Mouse (Mus musculus): ENCODE results near the gene Ghrhr. TPM values are rescaled to one million over a fixed set of nuclear protein-coding genes. Genes with fewer than 3 reads are reported as not detected.

The Ghrhr gene
- total RNA-seq (2014; rRNA removed) (0.09 TPM in 1 of 2 replicates, not detected in the other), polyA plus RNA-seq (2012; rRNA removed) (0.09 TPM in 1 of 2 replicates, not detected in the other)

DNA sequence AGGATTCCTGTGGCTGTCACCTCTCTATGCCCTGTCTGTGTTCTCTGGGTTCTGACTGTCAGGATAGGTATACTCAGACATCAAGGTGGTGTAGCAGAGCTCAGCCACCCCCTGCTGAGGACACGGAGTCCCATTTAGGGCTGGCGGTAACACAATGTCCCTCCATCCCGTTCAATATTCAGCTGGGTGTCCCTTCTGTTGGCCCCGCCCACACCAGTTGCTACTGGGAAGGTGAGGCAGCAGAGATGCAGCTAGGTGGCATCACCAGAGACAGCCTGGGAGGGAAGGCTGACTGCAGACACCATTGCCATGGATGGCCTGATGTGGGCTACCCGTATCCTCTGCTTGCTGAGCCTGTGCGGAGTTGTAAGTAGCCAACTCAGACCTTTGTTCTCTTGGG lies at the start of gene Ghrhr:
Gene Ghrhr (plus strand): TSS at position 220 of the 400 bp plus-strand sequence.
- H3K36me3 ChIP-seq (ENCODE audit: control insufficient read depth, insufficient read depth, low read length), result no peaks in the 10 kb centered on the region
- no peak within 1 kb of the TSS for H3K9ac ChIP-seq (ENCODE audit: low read depth, low read length)
- no peak within 1 kb of the TSS for H3K27ac ChIP-seq (replicated peaks; ENCODE audit: insufficient read depth, low read depth, low read length)
- no peaks in the 10 kb centered on the region for H3K4me1 ChIP-seq (ENCODE audit: control insufficient read depth, insufficient read depth, low read length)
- 86% methylated on average over 6 of the region's 6 CpGs for WGBS
- no peak within 1 kb of the TSS for H3K4me3 ChIP-seq (ENCODE audit: insufficient read depth, low read depth, low read length)
- no peak for TF ChIP-seq CTCF (IDR thresholded peaks at IDR 0.05; ENCODE audit: low read depth, low read length)
- DNase-seq (ENCODE audit: extremely low read depth, low read depth, low spot score), result no peak
- no peaks in the 10 kb centered on the region for H3K27me3 ChIP-seq (ENCODE audit: control insufficient read depth, insufficient read depth, low read length)
- H3K79me2 ChIP-seq (ENCODE audit: control insufficient read depth, insufficient read depth, low read length), result no peaks in the 10 kb centered on the region

DNA sequence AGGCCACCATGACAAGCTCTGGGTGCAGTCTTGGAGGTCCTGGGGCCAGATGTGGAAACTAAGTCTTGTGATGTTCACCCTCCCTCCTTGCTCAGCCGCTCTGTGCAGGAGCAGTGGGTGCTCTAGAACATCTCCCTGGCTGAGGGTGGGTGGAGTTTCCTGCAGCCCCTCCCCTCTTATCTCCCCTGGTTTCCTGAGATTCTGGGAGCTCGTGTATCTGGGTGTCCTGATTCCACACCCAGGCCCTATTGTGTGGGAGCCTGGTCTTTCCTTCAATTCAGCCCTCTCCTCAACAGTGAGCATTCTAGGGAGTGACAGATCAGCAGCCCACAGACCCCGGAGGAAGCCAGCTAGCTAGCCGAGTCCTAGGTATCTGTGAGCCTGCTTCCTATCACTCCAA lies 49.8 kb upstream of the Ghrhr start:
- peak overlapping the region; percentile 61 for H3K27ac ChIP-seq (replicated peaks; ENCODE audit: insufficient read depth, low read depth, low read length)
- no peak for DNase-seq (ENCODE audit: extremely low read depth, low read depth, low spot score)
- H3K36me3 ChIP-seq (ENCODE audit: control insufficient read depth, insufficient read depth, low read length), result no peaks in the 10 kb centered on the region
- H3K4me1 ChIP-seq (ENCODE audit: control insufficient read depth, insufficient read depth, low read length), result peaks cover 12% of the 10 kb centered on the region
- H3K4me3 ChIP-seq (ENCODE audit: insufficient read depth, low read depth, low read length), result no peak overlapping the region
- no peak overlapping the region for H3K9ac ChIP-seq (ENCODE audit: low read depth, low read length)
- no peaks in the 10 kb centered on the region for H3K27me3 ChIP-seq (ENCODE audit: control insufficient read depth, insufficient read depth, low read length)
- WGBS, result 74% methylated on average over 4 of the region's 4 CpGs
- H3K79me2 ChIP-seq (ENCODE audit: control insufficient read depth, insufficient read depth, low read length), result no peaks in the 10 kb centered on the region
- TF ChIP-seq CTCF (IDR thresholded peaks at IDR 0.05; ENCODE audit: low read depth, low read length) (no peak), POLR2A (IDR thresholded peaks at IDR 0.05; ENCODE audit: extremely low read depth, insufficient read depth, low read length) (peak; percentile 34; the same call in 1 of the 2 replicates)

DNA sequence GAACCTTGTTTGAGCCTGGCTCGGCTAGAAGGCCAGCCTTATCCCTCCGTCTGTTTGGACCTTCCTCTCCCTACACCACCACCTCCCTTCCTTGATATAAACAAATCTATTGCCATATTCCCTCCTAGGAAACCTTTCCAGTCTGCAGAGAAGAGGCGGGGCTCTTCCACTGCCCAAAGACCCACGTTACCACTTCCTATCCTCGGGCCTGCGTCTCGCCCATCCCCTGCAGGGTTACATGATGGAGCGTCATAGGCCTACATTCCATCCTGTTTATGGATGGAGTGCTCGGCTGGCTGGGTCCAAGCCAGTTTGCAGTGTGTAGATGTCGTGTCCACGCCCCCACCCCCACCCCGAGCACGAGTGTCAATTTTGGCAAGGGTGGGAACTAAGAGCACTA lies 48.8 kb upstream of the Ghrhr start:
- Histone ChIP-seq H3K4me3 (ENCODE audit: insufficient read depth, low read depth, low read length) (no peak overlapping the region), H3K27me3 (ENCODE audit: control insufficient read depth, insufficient read depth, low read length) (no peaks in the 10 kb centered on the region), H3K9ac (ENCODE audit: low read depth, low read length) (no peak overlapping the region), H3K27ac (replicated peaks; ENCODE audit: insufficient read depth, low read depth, low read length) (peak overlapping the region; percentile 61), H3K79me2 (ENCODE audit: control insufficient read depth, insufficient read depth, low read length) (no peaks in the 10 kb centered on the region), H3K4me1 (ENCODE audit: control insufficient read depth, insufficient read depth, low read length) (peaks cover 12% of the 10 kb centered on the region), H3K36me3 (ENCODE audit: control insufficient read depth, insufficient read depth, low read length) (no peaks in the 10 kb centered on the region)
- no peak for DNase-seq (ENCODE audit: extremely low read depth, low read depth, low spot score)
- no peak for TF ChIP-seq POLR2A (IDR thresholded peaks at IDR 0.05; ENCODE audit: extremely low read depth, insufficient read depth, low read length)
- TF ChIP-seq CTCF (IDR thresholded peaks at IDR 0.05; ENCODE audit: low read depth, low read length), result no peak
- WGBS, result 74% methylated on average over 13 of the region's 13 CpGs

GRCm38 (mm10) chr6:55328179-55328578 lies 47.9 kb upstream of the Ghrhr start:
- no peak overlapping the region for H3K27ac ChIP-seq (replicated peaks; ENCODE audit: insufficient read depth, low read depth, low read length)
- no peaks in the 10 kb centered on the region for H3K79me2 ChIP-seq (ENCODE audit: control insufficient read depth, insufficient read depth, low read length)
- H3K4me3 ChIP-seq (ENCODE audit: insufficient read depth, low read depth, low read length), result no peak overlapping the region
- H3K27me3 ChIP-seq (ENCODE audit: control insufficient read depth, insufficient read depth, low read length), result no peaks in the 10 kb centered on the region
- no peak for DNase-seq (ENCODE audit: extremely low read depth, low read depth, low spot score)
- no peaks in the 10 kb centered on the region for H3K36me3 ChIP-seq (ENCODE audit: control insufficient read depth, insufficient read depth, low read length)
- H3K9ac ChIP-seq (ENCODE audit: low read depth, low read length), result no peak overlapping the region
- no peak for TF ChIP-seq CTCF (IDR thresholded peaks at IDR 0.05; ENCODE audit: low read depth, low read length)
- TF ChIP-seq POLR2A (IDR thresholded peaks at IDR 0.05; ENCODE audit: extremely low read depth, insufficient read depth, low read length), result no peak
- WGBS, result 56% methylated on average over 4 of the region's 4 CpGs
- peaks cover 12% of the 10 kb centered on the region; the same call in 1 of the 2 replicates for H3K4me1 ChIP-seq (ENCODE audit: control insufficient read depth, insufficient read depth, low read length)

GRCm38 (mm10) chr6:55331315-55331714 lies 44.8 kb upstream of the Ghrhr start:
- no peak for TF ChIP-seq CTCF (IDR thresholded peaks at IDR 0.05; ENCODE audit: low read depth, low read length)
- no peak for TF ChIP-seq POLR2A (IDR thresholded peaks at IDR 0.05; ENCODE audit: extremely low read depth, insufficient read depth, low read length)
- no peak overlapping the region for H3K4me3 ChIP-seq (ENCODE audit: insufficient read depth, low read depth, low read length)
- 72% methylated on average over 6 of the region's 6 CpGs for WGBS
- H3K9ac ChIP-seq (ENCODE audit: low read depth, low read length), result no peak overlapping the region
- no peak overlapping the region for H3K27ac ChIP-seq (replicated peaks; ENCODE audit: insufficient read depth, low read depth, low read length)
- no peaks in the 10 kb centered on the region for H3K36me3 ChIP-seq (ENCODE audit: control insufficient read depth, insufficient read depth, low read length)
- H3K79me2 ChIP-seq (ENCODE audit: control insufficient read depth, insufficient read depth, low read length), result no peaks in the 10 kb centered on the region
- DNase-seq (ENCODE audit: extremely low read depth, low read depth, low spot score), result no peak
- H3K4me1 ChIP-seq (ENCODE audit: control insufficient read depth, insufficient read depth, low read length), result no peaks in the 10 kb centered on the region
- no peaks in the 10 kb centered on the region for H3K27me3 ChIP-seq (ENCODE audit: control insufficient read depth, insufficient read depth, low read length)

DNA sequence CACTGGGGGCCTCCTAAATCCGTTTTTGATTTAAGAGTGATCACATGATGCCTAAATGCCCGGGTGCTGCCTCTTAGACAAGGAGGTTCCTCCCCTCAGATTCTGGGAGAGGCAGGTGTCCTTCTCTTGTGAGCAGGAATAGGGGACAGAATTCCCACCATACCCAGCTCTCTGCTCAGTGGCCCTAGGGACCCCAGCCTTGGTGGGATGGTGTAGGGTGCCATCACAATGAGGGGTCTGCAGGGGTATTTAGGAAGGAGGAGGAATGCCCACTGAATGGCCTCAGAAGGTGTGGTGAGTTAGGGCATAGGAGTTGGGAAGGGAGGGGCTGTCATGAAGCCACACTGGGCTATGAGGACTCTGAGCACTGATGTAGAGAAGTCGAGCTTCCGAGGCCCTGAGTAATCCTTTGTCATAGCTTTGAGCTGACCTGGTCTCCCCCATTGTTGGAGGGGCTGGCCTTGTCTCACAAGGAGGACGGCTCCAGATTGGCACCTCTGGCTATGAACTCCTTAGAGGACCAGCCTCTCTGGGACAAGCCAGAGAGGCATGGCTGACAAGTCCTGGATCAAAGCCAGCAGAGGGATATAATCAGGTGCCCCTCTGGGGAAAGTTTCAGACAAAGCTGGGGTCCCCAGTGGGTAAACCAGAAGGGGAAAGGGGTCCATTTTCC lies 43.9 kb upstream of the Ghrhr start:
- no peaks in the 10 kb centered on the region for H3K4me1 ChIP-seq (ENCODE audit: control insufficient read depth, insufficient read depth, low read length)
- no peak overlapping the region for H3K9ac ChIP-seq (ENCODE audit: low read depth, low read length)
- H3K79me2 ChIP-seq (ENCODE audit: control insufficient read depth, insufficient read depth, low read length), result no peaks in the 10 kb centered on the region
- H3K27ac ChIP-seq (replicated peaks; ENCODE audit: insufficient read depth, low read depth, low read length), result no peak overlapping the region
- no peak overlapping the region for H3K4me3 ChIP-seq (ENCODE audit: insufficient read depth, low read depth, low read length)
- TF ChIP-seq POLR2A (IDR thresholded peaks at IDR 0.05; ENCODE audit: extremely low read depth, insufficient read depth, low read length) (no peak), CTCF (IDR thresholded peaks at IDR 0.05; ENCODE audit: low read depth, low read length) (no peak)
- WGBS, result 72% methylated on average over 5 of the region's 5 CpGs
- no peak for DNase-seq (ENCODE audit: extremely low read depth, low read depth, low spot score)
- no peaks in the 10 kb centered on the region for H3K27me3 ChIP-seq (ENCODE audit: control insufficient read depth, insufficient read depth, low read length)
- no peaks in the 10 kb centered on the region for H3K36me3 ChIP-seq (ENCODE audit: control insufficient read depth, insufficient read depth, low read length)
